Mouse (Mus musculus): ENCODE results near the gene Zmynd8.

Zmynd8 gene

GRCm38 (mm10) chr2:165898202-165899194, at the start of gene Zmynd8:
Gene Zmynd8, minus strand, starts transcription at chr2:165899016.
- in situ Hi-C loops (cut with MboI; ENCODE audit: low sequenced_read_pairs) = no loop called here

DNA sequence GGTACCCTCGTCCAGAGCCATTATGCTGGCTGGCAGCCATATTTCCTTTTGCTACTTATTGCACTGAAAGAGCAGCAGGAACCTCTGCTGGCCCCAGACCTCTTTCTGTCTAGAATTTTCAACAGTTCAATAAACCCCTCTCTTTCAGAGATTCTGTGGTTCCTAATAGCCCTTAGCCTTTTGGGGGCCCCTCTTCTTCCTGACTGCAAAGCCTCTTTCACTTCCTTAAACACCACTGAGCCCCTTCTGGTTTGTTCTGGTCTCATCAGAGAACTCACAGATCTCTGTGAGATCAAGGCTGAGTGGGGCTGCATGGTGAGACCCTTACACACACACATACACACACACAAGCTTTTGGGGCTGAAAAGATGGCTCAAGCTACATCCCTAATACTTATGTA, 49.2 kb upstream of the Zmynd8 start:
- in situ Hi-C loops (cut with MboI; ENCODE audit: low sequenced_read_pairs) = no loop called here

DNA sequence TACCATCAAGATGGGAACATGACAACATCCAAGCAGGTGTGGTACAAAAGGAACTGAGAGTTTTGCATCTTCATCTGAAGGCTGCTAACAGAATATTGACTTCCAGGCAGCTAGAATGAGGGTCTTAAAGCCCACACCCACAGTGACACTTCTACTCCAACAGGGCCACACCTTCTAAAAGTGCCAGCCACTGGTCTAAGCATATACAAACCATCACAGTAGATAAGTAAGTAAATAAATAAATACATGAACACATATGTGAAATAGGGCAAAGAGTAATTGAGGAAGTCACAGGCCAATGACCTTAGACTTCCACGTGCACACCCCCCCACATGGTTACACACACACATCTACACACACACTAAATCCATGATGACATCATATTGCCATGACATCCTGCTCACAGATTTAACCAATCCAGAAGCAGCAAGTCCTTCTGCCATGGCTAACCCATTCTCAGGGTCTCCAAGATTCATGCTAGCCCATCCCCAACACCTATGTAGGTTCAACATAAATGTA, 47.3 kb upstream of the Zmynd8 start:
- in situ Hi-C loops (cut with MboI; ENCODE audit: low sequenced_read_pairs) = no loop called here

DNA sequence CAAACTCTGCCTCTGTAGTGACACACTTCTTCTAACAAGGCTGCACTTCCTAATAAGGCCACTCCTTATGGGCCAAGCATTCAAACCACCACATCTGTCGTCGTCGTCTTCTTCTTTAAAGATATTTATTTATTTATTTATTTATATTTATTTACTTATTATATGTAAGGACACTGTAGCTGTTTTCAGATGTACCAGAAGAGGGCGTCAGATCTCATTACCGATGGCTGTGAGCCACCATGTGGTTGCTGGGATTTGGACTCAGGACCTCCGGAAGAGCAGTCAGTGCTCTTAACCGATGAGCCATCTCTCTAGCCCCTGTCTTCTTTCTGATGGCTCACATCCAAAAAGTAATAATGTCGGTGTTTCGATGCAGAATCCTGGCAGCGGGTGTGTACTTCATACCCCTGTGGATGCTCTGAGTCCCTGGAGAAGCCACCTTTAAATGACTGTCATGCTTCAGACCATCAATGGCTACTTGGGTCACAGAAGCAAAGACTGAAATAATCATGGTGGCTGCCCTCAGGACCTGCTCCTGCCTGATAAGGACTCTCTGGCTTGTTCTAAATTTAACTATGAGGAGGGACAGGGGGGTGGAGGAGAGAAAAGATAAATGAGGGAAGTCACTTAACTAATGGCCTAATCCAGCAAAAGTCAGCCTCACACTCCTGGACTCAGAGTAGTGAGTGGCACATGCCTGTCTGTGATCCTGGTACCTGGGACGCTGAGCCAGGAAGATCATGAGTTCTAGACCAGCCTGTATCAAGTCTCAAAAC, 45.9 kb upstream of the Zmynd8 start:
- in situ Hi-C loops (cut with MboI; ENCODE audit: low sequenced_read_pairs) = no loop called here

DNA sequence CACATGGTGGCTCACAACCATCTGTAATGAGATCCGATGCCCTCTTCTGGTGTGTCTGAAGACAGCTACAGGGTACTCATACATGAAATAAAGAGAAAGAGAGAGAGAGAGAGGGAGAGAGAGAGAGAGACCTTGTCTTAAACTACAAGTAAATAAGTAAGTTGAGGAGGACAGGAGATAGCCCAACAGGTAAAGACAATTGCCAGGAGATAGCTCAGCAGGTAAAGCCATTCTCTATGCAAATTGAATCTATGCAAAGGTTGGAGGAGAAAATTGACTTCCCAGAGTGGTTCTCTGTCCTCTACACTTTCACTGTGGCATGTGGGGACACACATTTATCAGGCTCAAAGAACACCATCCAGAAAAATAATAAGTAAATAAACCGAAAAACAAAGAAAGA, 44.3 kb upstream of the Zmynd8 start:
- in situ Hi-C loops (cut with MboI; ENCODE audit: low sequenced_read_pairs) = no loop called here

- in situ Hi-C loops (cut with MboI; ENCODE audit: low sequenced_read_pairs) = no loop called here
Measured at GRCm38 (mm10) chr2:165936106-165936505, 37.3 kb upstream of the Zmynd8 start.

DNA sequence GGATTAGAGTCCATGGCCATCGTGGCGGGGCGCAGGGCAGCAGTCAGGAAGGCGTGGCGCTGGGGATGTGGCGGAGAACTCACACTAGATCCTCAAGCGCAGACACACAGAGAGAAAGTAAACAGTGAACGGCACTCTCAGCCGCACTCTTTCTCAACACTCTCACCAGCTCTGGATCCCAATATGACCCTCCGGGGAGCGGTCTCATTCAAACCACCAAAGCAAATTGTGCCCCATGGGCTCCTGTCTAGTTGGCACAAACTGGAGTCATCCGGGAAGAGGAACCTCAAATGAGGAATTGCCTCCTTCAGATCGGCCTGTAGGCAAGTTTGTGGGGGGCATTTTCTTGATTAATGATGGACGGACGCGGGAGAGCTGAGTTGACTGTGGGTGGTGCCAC, 28.9 kb upstream of the Zmynd8 start:
- in situ Hi-C loops (cut with MboI; ENCODE audit: low sequenced_read_pairs) = no loop called here

DNA sequence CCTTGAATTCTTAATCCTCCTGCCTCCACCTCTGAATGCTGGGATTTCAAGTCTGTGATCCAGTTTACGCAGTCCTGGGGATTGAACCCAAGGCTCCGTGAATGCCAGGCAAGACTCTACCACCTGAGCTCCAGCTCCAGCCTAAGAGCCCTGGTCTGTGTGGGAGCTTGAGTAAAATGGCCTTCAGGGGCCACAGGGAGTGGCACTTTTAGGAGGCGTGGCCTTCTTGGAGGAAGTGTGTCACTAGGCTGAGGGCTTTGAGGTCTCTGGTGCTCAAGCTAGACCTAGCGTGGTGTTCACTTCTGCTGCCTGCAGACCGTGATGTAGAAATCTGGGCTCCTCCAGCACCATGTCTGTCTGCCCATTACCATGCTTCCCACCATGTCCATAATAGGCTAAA, 27.4 kb upstream of the Zmynd8 start:
- in situ Hi-C loops (cut with MboI; ENCODE audit: low sequenced_read_pairs) = no loop called here

DNA sequence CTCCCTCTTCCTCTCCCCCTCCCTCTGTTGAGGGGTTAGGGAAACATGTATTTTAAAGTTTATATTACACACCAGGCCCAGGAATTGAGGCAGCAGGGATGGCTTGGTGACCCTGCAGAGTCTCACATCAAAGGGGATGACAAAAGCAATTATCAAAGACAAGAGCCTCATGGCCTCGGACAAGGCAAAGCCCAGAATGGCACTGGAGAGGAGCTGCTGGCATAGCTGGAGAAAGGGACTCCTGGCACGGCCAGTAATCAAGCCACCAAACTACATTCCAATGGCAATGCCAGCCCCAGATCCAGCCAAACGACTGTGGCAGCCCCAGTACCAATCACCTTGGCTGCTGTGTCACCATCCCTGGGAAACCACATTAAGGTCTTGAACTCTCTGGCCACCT, 26.3 kb upstream of the Zmynd8 start:
- in situ Hi-C loops (cut with MboI; ENCODE audit: low sequenced_read_pairs) = no loop called here

DNA sequence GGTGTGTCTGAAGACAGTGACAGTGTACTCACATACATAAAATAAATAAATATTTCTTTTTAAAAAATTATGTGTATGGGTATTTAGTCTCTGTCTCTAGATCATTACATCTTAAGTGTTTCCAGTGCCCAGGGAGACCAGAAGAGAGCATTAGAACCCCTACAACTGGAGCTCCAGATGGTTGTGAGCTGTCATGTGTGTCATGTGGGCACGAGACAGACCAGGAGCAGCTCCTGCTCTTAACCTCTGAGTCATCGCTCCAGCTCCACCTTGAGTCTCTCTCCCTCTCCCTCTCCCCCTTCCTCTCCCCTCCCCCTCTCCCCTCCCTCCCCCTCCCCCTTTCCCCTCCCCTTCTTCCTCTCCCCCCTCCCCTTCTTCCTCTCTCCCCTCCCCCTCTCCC, 25.9 kb upstream of the Zmynd8 start:
- in situ Hi-C loops (cut with MboI; ENCODE audit: low sequenced_read_pairs) = no loop called here

GRCm38 (mm10) chr2:165923715-165924114, 24.9 kb upstream of the Zmynd8 start:
- in situ Hi-C loops (cut with MboI; ENCODE audit: low sequenced_read_pairs) = no loop called here

- in situ Hi-C loops (cut with MboI; ENCODE audit: low sequenced_read_pairs) = no loop called here
Measured at GRCm38 (mm10) chr2:165922994-165923393, 24.2 kb upstream of the Zmynd8 start.

DNA sequence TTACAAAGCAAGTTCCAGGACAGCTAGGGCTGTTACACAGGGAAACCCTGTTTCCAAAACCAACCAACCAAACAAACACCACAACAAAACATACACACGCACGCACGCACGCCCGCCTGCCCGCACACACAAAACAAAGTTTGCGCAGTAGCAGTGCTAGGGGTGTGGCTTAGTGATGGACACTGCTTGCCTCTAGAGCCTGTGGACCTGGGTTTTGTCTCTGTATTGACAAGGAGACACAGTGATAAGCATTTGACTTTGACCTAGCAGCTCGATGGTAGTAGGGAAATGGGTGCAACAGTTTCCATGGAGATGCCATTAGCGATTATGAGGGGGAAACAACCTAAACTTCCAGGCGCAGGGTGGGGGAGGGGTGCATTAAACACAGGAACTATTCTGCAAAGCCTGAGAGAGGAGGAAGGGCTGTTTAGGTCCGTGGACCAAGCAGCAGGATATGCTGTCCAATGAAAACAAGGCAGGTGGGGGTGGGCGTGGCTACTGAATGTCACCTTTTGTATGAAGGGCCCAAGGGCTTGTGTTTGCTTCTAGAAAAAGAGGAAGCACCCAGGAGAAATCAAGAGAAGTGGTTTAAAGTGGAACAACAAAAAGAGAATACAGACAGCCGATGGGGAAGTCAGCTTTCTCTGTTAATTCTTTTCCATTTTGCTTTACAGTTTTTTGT, 23.4 kb upstream of the Zmynd8 start:
- in situ Hi-C loops (cut with MboI; ENCODE audit: low sequenced_read_pairs) = no loop called here

DNA sequence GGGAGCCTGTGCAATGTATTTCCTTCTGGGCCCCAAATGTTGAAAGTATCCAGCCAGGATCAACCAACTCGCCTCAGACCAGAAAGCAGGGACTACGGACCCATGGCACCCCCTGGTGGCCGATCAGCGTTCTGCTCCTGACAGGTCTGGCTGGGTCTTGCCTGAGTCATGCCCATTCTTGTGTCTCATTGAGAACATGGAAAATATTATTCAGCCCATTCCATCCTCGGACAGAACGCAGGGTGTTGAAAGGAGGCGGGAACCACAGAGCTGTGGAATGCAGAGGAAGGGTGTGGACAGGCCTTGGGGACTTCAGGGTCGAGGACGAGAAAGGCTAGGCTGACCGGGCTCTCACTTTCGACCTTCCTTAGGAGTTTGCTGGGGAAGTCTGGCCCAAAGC, 15.5 kb upstream of the Zmynd8 start:
- in situ Hi-C loops (cut with MboI; ENCODE audit: low sequenced_read_pairs) = loop anchor here (10.0 kb wide), 1 partner anchor 121 kb away; no protein-coding TSS in a partner anchor

DNA sequence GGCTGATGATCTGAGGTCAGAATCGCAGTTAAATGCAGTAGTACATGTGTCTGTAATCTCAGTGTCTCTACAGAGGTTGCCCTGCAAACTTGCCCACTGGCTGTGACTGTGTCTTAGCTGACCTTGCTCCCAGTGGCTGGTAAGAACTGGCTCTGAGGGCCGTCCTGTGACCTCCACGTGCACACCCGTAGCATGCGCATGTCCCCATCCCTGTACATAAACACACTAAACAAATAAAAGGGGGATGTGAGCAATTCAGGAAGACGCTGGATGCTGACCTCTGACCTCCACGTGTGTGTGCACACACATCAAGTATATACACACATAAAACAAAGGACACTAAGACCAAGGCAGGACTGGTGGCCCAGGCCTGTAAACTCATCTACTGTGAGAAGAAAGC, 14.3 kb upstream of the Zmynd8 start:
- in situ Hi-C loops (cut with MboI; ENCODE audit: low sequenced_read_pairs) = loop anchor here (10.0 kb wide), 1 partner anchor 122 kb away; no protein-coding TSS in a partner anchor

DNA sequence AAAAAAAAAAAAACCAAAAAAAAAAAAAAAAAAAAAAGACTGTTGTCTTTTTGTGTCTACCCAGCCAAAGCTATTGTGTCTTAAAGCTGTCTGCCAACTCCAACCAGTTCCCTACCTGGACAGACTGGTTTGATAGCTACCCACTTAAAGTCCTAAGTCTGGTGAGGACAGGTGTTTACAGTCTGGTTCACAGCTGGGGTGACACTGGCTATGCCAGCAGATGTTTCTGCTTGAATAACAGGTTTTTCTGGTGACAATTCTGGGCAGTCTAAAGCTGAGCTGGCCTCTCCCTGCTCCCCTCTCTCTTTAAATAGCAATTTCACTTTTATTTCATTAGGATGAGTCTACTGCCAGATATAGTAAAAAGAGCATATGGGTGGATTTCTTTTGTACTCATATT, 10.9 kb upstream of the Zmynd8 start:
- in situ Hi-C loops (cut with MboI; ENCODE audit: low sequenced_read_pairs) = loop anchor here (10.0 kb wide), 1 partner anchor 125 kb away; no protein-coding TSS in a partner anchor

DNA sequence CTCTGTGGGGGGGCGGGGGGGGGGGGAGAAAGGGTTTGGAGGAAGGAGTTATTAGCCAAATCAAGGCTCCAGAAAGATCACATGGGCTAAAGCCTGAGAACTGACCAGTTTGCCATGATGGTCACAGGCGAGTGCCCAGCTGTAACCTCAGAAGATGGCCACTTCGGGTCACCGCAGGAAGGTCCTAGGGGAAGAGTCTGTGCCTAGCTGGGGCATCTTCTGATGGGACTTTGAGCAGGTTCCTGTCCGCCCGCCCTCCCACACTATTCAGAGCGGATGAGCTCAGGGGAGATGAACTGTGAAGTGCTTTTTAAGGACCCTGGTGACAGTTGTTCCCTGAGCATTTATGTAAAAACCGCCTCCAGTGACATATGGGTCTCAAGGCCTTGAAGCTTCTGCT, 8.4 kb upstream of the Zmynd8 start:
- in situ Hi-C loops (cut with MboI; ENCODE audit: low sequenced_read_pairs) = no loop called here

DNA sequence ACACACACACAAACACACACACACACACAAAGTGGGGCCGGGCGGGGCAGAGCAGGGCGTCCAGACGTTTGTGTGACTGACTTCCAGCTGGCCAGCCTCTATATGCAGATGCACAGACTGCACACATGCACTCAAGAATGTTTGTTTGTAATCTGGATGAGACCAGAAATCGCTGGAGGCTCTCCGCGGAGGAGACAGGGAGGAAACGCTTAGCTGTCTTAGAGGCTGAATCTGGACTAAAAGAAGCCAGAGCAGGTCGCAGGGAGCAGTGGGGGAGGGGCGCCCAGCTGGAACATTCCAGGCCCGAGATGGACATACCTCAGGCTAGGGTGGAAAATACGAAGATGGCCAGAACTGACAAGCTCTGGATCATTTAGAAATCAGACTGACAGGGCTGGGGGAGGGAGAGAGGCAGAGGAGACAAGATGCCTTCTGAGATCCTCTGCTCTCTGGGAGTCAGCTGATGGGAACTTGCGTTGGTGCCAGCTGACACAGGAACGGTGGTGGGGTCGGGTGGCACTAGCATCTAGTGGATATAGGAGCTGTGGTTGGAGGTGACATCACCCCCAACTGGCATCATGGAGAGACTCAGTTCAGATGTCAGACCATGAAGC, 7.6 kb upstream of the Zmynd8 start:
- in situ Hi-C loops (cut with MboI; ENCODE audit: low sequenced_read_pairs) = no loop called here

DNA sequence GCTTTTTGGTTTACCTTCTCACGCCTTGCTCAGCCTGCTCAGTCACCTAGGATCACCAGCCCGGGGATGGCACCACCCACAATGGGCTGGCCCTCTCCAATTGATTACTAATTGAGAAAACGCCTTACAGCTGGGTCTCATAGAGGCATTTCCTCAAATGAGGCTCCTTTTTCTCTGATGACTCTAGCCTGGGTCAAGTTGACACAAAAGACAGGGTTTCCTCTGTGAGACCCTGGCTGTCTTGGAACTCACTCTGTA, 2.2 kb upstream of the Zmynd8 start:
- in situ Hi-C loops (cut with MboI; ENCODE audit: low sequenced_read_pairs) = no loop called here

GRCm38 (mm10) chr2:165900351-165901126, 1.7 kb upstream of the Zmynd8 start:
- in situ Hi-C loops (cut with MboI; ENCODE audit: low sequenced_read_pairs) = no loop called here

Data from CH12F3 (cell line).